22 mouse cellular contexts compared by ENCODE assay signal in the genomic region with DNA sequence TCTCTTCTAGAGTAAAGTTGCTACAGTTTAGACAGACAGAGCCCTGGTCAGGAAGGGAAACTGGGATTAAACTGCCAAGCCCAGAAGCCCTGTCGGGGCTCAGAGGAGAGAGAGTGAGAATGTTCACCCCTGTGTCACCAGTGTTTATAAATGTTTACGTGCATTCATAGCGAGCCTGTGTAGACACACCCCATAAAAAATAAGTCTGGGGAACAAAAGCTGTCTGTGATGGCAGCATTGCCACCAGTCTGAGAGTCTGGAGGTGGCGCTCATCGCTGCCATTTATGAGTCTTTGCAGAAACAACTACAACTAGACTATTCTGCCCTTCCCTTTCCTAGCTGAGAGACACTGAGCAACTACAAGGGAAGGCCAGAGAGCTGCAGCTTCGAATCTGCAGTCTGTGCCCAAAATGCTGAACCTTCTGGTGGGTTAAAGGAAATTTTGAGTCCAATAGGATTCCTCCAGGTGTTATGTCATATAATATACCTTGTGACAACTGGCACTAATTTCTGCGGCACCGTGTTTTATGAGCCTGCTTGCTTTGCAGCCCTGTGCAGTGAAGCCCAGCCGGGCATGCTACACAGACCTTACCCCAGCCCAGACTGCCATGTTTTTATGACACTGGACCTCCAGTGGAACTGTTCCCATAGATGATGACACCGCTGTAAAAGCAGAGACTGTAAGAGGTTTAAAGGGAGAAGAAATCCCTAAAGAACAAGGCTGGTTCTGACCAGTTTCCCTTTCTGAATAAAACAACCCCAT. TPM values are rescaled to one million over a fixed set of nuclear protein-coding genes. Genes with fewer than 3 reads are reported as not detected.
A peak's percentile ranks its signal among the peaks of the same experiment; 100 is the strongest.
DNase-seq lines count a peak whose midpoint lies in the region; ATAC-seq and TF ChIP-seq lines count a peak whose summit lies in the region.
"Had no signal": no experiment of that assay in that cellular context is flagged by ENCODE, and none has a peak within 500 bp of the region (broad histone marks: within the 10 kb centered on the region; RNA-seq: fewer than 3 reads in every experiment).

No protein-coding gene starts in this region.

- H3K36me3 ChIP-seq in CH12.LX (replicated peaks in 1 of 2; ENCODE audit: control insufficient read depth in 1 of 2, insufficient read depth in 1 of 2, low read length in 1 of 2) = peaks cover 21 to 47% of the 10 kb centered on the region in 2 experiments
- no peaks in the 10 kb centered on the region for H3K36me3 ChIP-seq in limb, embryonic 15.5 days
- no peaks in the 10 kb centered on the region for H3K36me3 ChIP-seq in midbrain, embryonic 14.5 days (ENCODE audit: control insufficient read depth, insufficient read depth, low read length)
- H3K36me3 ChIP-seq: forebrain, embryonic 10.5 days; heart, embryonic 13.5 days; liver, embryonic 13.5 days had no signal

- H3K27ac ChIP-seq in layer of hippocampus, adult 2 months = peak overlapping the region; percentile 49; the same call in 1 of the 2 replicates
- H3K27ac ChIP-seq in CH12.LX (ENCODE audit: insufficient read depth, low read depth) = peak overlapping the region; percentile 47
- no peak overlapping the region for H3K27ac ChIP-seq in cortical plate, adult 2 months (ENCODE audit: insufficient read depth, low read length)
- 0 out of 2 replicates have a peak overlapping the region, but pooled peaks have one; percentile 9 for H3K27ac ChIP-seq in limb, embryonic 15.5 days
- no peak overlapping the region for H3K27ac ChIP-seq in midbrain, embryonic 14.5 days (replicated peaks; ENCODE audit: low read depth, low read length)
- H3K27ac ChIP-seq: forebrain, embryonic 10.5 days; heart, embryonic 13.5 days; hindbrain, embryonic 14.5 days; liver, embryonic 13.5 days had no signal

- TF ChIP-seq RAD21 in CH12.LX (IDR thresholded peaks at IDR 0.05; ENCODE audit: low read depth, low read length) = no peak; the same call in 1 of the 2 replicates

- H3K9ac ChIP-seq in CH12.LX (ENCODE audit: insufficient read depth, low read depth) = no peak overlapping the region; the same call in 1 of the 2 replicates
- H3K9ac ChIP-seq in limb, embryonic 15.5 days = no peak overlapping the region
- H3K9ac ChIP-seq in midbrain, embryonic 14.5 days (replicated peaks; ENCODE audit: low read length) = no peak overlapping the region
- H3K9ac ChIP-seq: forebrain, postnatal 0 days; heart, embryonic 13.5 days; hindbrain, embryonic 14.5 days; liver, embryonic 13.5 days had no signal

- ATAC-seq in limb, embryonic 15.5 days (ENCODE audit: insufficient number of reproducible peaks, low FRiP score, low TSS enrichment, low read depth) = no peak
- no peak for ATAC-seq in midbrain, embryonic 14.5 days (ENCODE audit: low FRiP score, low TSS enrichment)
- ATAC-seq: activated CD4-positive, CD25-positive, alpha-beta regulatory T cell, adult 4 months; forebrain, postnatal 0 days; midbrain, embryonic 16.5 days; Patski had no signal

- no peak for TF ChIP-seq EP300 in CH12.LX (IDR thresholded peaks at IDR 0.05; ENCODE audit: low read length)

- TF ChIP-seq POLR2A in CH12.LX (IDR thresholded peaks at IDR 0.05; ENCODE audit: low read depth, low read length) = no peak
- no peak for TF ChIP-seq POLR2A in cortical plate, adult 2 months (IDR thresholded peaks at IDR 0.05; ENCODE audit: extremely low read depth, insufficient read depth, low read length)

- peak overlapping the region; percentile 47 for H3K4me2 ChIP-seq in CH12.LX (ENCODE audit: insufficient read depth, low read depth, poor library complexity, severe bottlenecking)
- H3K4me2 ChIP-seq in limb, embryonic 15.5 days = no peak overlapping the region
- no peak overlapping the region for H3K4me2 ChIP-seq in midbrain, embryonic 14.5 days (ENCODE audit: low read length)
- H3K4me2 ChIP-seq: heart, embryonic 13.5 days; hindbrain, embryonic 14.5 days; liver, embryonic 13.5 days had no signal

- peak; percentile 42 for TF ChIP-seq CTCF in layer of hippocampus, adult 2 months (conservative IDR thresholded peaks at IDR 0.05)
- peak in 1 of 2 experiments; percentile 12; a peak in 1 of 4 replicates for TF ChIP-seq CTCF in CH12.LX (conservative IDR thresholded peaks at IDR 0.05 in 1 of 2, IDR thresholded peaks at IDR 0.05 in 1 of 2; ENCODE audit: low read depth in 2 of 2, low read length in 2 of 2)
- TF ChIP-seq CTCF in cortical plate, adult 2 months (IDR thresholded peaks at IDR 0.05; ENCODE audit: extremely low read depth, insufficient read depth, low read length) = 0 out of 2 replicates have a peak, but pooled peaks have one; percentile 0

- peaks cover 3% of the 10 kb centered on the region for H3K9me3 ChIP-seq in CH12.LX (replicated peaks; ENCODE audit: low read length)
- no peaks in the 10 kb centered on the region for H3K9me3 ChIP-seq in limb, embryonic 15.5 days
- no peaks in the 10 kb centered on the region for H3K9me3 ChIP-seq in midbrain, embryonic 14.5 days (ENCODE audit: control insufficient read depth, low read length)
- H3K9me3 ChIP-seq: forebrain, embryonic 10.5 days; heart, embryonic 13.5 days; liver, embryonic 13.5 days had no signal

- no peak overlapping the region for H3K4me3 ChIP-seq in layer of hippocampus, adult 2 months
- no peak overlapping the region for H3K4me3 ChIP-seq in CH12.LX (replicated peaks in 1 of 3; ENCODE audit: low read depth in 2 of 3, low read length in 2 of 3, poor library complexity in 1 of 3)
- H3K4me3 ChIP-seq in cortical plate, adult 2 months (ENCODE audit: insufficient read depth, low read length) = no peak overlapping the region
- H3K4me3 ChIP-seq in limb, embryonic 15.5 days = no peak overlapping the region
- no peak overlapping the region for H3K4me3 ChIP-seq in midbrain, embryonic 14.5 days (replicated peaks; ENCODE audit: low read depth, low read length)
- H3K4me3 ChIP-seq: forebrain, embryonic 10.5 days; heart, embryonic 13.5 days; liver, embryonic 13.5 days; megakaryocyte, embryonic 14.5 days had no signal

- H3K79me2 ChIP-seq in CH12.LX (replicated peaks; ENCODE audit: control insufficient read depth, extremely low read depth, insufficient read depth, poor library complexity, severe bottlenecking) = peaks cover 75% of the 10 kb centered on the region

- in situ Hi-C loops in CH12.LX (cut with MboI; ENCODE audit: low pct_ligation_motif_present, low pct_unique_long_range_greater_than_20kb, low sequenced_read_pairs) = no loop called here

- no peaks in the 10 kb centered on the region for H3K27me3 ChIP-seq in CH12.LX (replicated peaks)
- no peaks in the 10 kb centered on the region for H3K27me3 ChIP-seq in limb, embryonic 15.5 days
- no peaks in the 10 kb centered on the region for H3K27me3 ChIP-seq in midbrain, embryonic 14.5 days (ENCODE audit: control insufficient read depth, insufficient read depth, low read length)
- H3K27me3 ChIP-seq: Patski had no signal

- dilution Hi-C loops in CH12.LX (cut with MboI; ENCODE audit: extremely low pct_ligation_motif_present, extremely low pct_unique_long_range_greater_than_20kb, low sequenced_read_pairs) = no loop called here

- DNase-seq in layer of hippocampus, adult 2 months (ENCODE audit: low spot score in 2 of 2) = no peak
- DNase-seq in layer of hippocampus, adult 9-10 months (ENCODE audit: low spot score) = no peak
- no peak for DNase-seq in CH12.LX (ENCODE audit: extremely low read depth)
- no peak for DNase-seq in liver
- no peak for DNase-seq in midbrain, embryonic 14.5 days
- DNase-seq: adrenal gland, postnatal 10 days; cerebellum, adult 11 months; cerebellum, postnatal 10 days; forebrain, postnatal 0 days; heart, adult 11 months; liver, embryonic 13.5 days; lung, postnatal 14 days; retina, postnatal 1 day had no signal

- H3K4me1 ChIP-seq in CH12.LX (ENCODE audit: control insufficient read depth in 1 of 2, insufficient read depth in 2 of 2) = peaks cover 22 to 65% of the 10 kb centered on the region in 2 experiments
- H3K4me1 ChIP-seq in cortical plate, adult 2 months (ENCODE audit: control insufficient read depth, insufficient read depth, low read length) = peaks cover 2% of the 10 kb centered on the region; the same call in 1 of the 2 replicates
- H3K4me1 ChIP-seq in limb, embryonic 15.5 days = peaks cover 20% of the 10 kb centered on the region
- no peaks in the 10 kb centered on the region for H3K4me1 ChIP-seq in midbrain, embryonic 14.5 days (ENCODE audit: control insufficient read depth, insufficient read depth, low read length)
- H3K4me1 ChIP-seq: liver, embryonic 13.5 days; megakaryocyte, embryonic 14.5 days had no signal

- 37% methylated on average over 10 of the region's 10 CpGs for WGBS in limb, embryonic 15.5 days
- 86% methylated on average over 10 of the region's 10 CpGs for WGBS in midbrain, embryonic 14.5 days

TF ChIP-seq in CH12.LX, 34 proteins besides CTCF, POLR2A, EP300 and RAD21:
- TF ChIP-seq MXI1 (IDR thresholded peaks at IDR 0.05; ENCODE audit: low read depth, low read length) = no peak
TF ChIP-seq in CH12.LX: peak in this region for 0.

RNA-seq across cellular contexts. Expression of gene Vgll4, which starts 11.4 kb away (rescaled TPM):
- total RNA-seq in layer of hippocampus, adult 2 months (2021) = 10 to 100 TPM; 44.2 to 44.8 TPM
- total RNA-seq in CH12.LX (2012; rRNA removed) = 73.7 and 85.1 TPM in 2 replicates
- 29.3 and 34.6 TPM in 2 replicates for total RNA-seq in CH12.LX (2014; rRNA removed)
- polyA plus RNA-seq in CH12.LX (2012; ENCODE audit: insufficient read length, low read depth) = 32.4 and 37.3 TPM in 2 replicates
- 42.8 and 44.8 TPM in 2 replicates for polyA plus RNA-seq in cortical plate, adult 2 months (2012; rRNA removed)
- polyA plus RNA-seq in limb, embryonic 15.5 days (2015; fragmentation: Nextera tagmentation; extraction: Ambion mirVana) = 121 and 130 TPM in 2 replicates
- polyA plus RNA-seq in midbrain, embryonic 14.5 days (2014; fragmentation: Nextera tagmentation; extraction: Ambion mirVana) = 32.2 and 42.8 TPM in 2 replicates

Comparison
In these comparisons a context has a peak if more than half of its experiments do, and no peak if none do; other contexts are left out.
1. H3K27ac ChIP-seq: peak in layer of hippocampus, adult 2 months (single experiment), CH12.LX (single experiment) and limb, embryonic 15.5 days (single experiment); none in cortical plate, adult 2 months (single experiment) and midbrain, embryonic 14.5 days (single experiment).